Comparison of ENCODE assay signal across 9 mouse cellular contexts in genomic region chr15:68428444-68429228, GRCm38 (mm10).
A peak's percentile ranks its signal among the peaks of the same experiment; 100 is the strongest.
DNase-seq lines count a peak whose midpoint lies in the region; ATAC-seq and TF ChIP-seq lines count a peak whose summit lies in the region.
"Had no signal": no experiment of that assay in that cellular context is flagged by ENCODE, and none has a peak within 500 bp of the region (broad histone marks: within the 10 kb centered on the region; RNA-seq: fewer than 3 reads in every experiment).

No protein-coding gene starts in this region.

- no peaks in the 10 kb centered on the region for H3K9me3 ChIP-seq in heart, embryonic 12.5 days (replicated peaks)
- H3K9me3 ChIP-seq in heart, postnatal 0 days (replicated peaks; ENCODE audit: control insufficient read depth, low read length) = no peaks in the 10 kb centered on the region
- H3K9me3 ChIP-seq in midbrain, embryonic 16.5 days (replicated peaks; ENCODE audit: control insufficient read depth, low read length, poor library complexity, severe bottlenecking) = no peaks in the 10 kb centered on the region
- H3K9me3 ChIP-seq: limb, embryonic 13.5 days had no signal

- ATAC-seq in heart, embryonic 12.5 days (ENCODE audit: insufficient number of reproducible peaks, low FRiP score) = no peak
- ATAC-seq in common myeloid progenitor, adult 5-6 weeks (replicated peaks; ENCODE audit: low read depth, poor library complexity, severe bottlenecking) = peak; percentile 92
- no peak for ATAC-seq in heart, postnatal 0 days (ENCODE audit: insufficient read depth, low read depth)
- ATAC-seq in midbrain, embryonic 16.5 days = peak; percentile 93

- TF ChIP-seq EP300 in heart, postnatal 0 days (IDR thresholded peaks at IDR 0.05; ENCODE audit: low read depth) = no peak

- peak; percentile 83 for TF ChIP-seq CTCF in heart, postnatal 0 days (IDR thresholded peaks at IDR 0.05; ENCODE audit: low read depth)

- WGBS in heart, embryonic 12.5 days = 22% methylated on average over 6 of the region's 6 CpGs
- 16% methylated on average over 6 of the region's 6 CpGs for WGBS in heart, postnatal 0 days
- WGBS in midbrain, embryonic 16.5 days = 24% methylated on average over 6 of the region's 6 CpGs

- no peak overlapping the region for H3K9ac ChIP-seq in heart, embryonic 12.5 days
- no peak overlapping the region for H3K9ac ChIP-seq in heart, postnatal 0 days (replicated peaks; ENCODE audit: low read depth, low read length)
- 0 out of 2 replicates have a peak overlapping the region, but pooled peaks have one; percentile 3 for H3K9ac ChIP-seq in midbrain, embryonic 16.5 days (ENCODE audit: low read depth, low read length)
- H3K9ac ChIP-seq: limb, embryonic 13.5 days had no signal

- H3K27me3 ChIP-seq in heart, embryonic 12.5 days (replicated peaks) = 0 out of 2 replicates have a peak, but pooled peaks cover 4% of the 10 kb centered on the region
- no peaks in the 10 kb centered on the region for H3K27me3 ChIP-seq in heart, postnatal 0 days (ENCODE audit: control insufficient read depth, insufficient read depth, low read length)
- H3K27me3 ChIP-seq in midbrain, embryonic 16.5 days (ENCODE audit: control insufficient read depth, insufficient read depth, low read depth, low read length) = no peaks in the 10 kb centered on the region
- H3K27me3 ChIP-seq: limb, embryonic 13.5 days had no signal

- no peak overlapping the region for H3K4me3 ChIP-seq in heart, embryonic 12.5 days
- no peak overlapping the region for H3K4me3 ChIP-seq in heart, postnatal 0 days (ENCODE audit: low read depth, low read length)
- no peak overlapping the region for H3K4me3 ChIP-seq in midbrain, embryonic 16.5 days (ENCODE audit: low read depth, low read length)
- H3K4me3 ChIP-seq: limb, embryonic 13.5 days had no signal

- H3K4me2 ChIP-seq in heart, embryonic 12.5 days = no peak overlapping the region
- H3K4me2 ChIP-seq in heart, postnatal 0 days (ENCODE audit: low read depth, low read length) = no peak overlapping the region
- H3K4me2 ChIP-seq in midbrain, embryonic 16.5 days (ENCODE audit: low read length) = no peak overlapping the region
- H3K4me2 ChIP-seq: limb, embryonic 13.5 days had no signal

- H3K27ac ChIP-seq in heart, embryonic 12.5 days (ENCODE audit: poor library complexity, severe bottlenecking) = no peak overlapping the region
- H3K27ac ChIP-seq in heart, postnatal 0 days (ENCODE audit: low read depth) = no peak overlapping the region
- H3K27ac ChIP-seq in midbrain, embryonic 16.5 days (ENCODE audit: low read length) = 0 out of 2 replicates have a peak overlapping the region, but pooled peaks have one; percentile 22
- H3K27ac ChIP-seq: limb, embryonic 13.5 days had no signal

- DNase-seq in heart, adult 11 months = peak; percentile 86
- peak; percentile 31 for DNase-seq in ES-CJ7 (ENCODE audit: low read depth, low spot score)
- peak; percentile 51 for DNase-seq in heart, postnatal 0 days (ENCODE audit: low spot score)
- peak; percentile 23 to 63 for DNase-seq in layer of hippocampus, postnatal 36 days
- peak; percentile 19 for DNase-seq in thymus, postnatal 25 days

- H3K4me1 ChIP-seq in heart, embryonic 12.5 days (replicated peaks) = no peaks in the 10 kb centered on the region
- H3K4me1 ChIP-seq in heart, postnatal 0 days (ENCODE audit: control insufficient read depth, insufficient read depth) = no peaks in the 10 kb centered on the region
- H3K4me1 ChIP-seq in midbrain, embryonic 16.5 days (ENCODE audit: control insufficient read depth, insufficient read depth, low read length) = 0 out of 2 replicates have a peak, but pooled peaks cover 4% of the 10 kb centered on the region
- H3K4me1 ChIP-seq: limb, embryonic 13.5 days had no signal

- no peaks in the 10 kb centered on the region for H3K36me3 ChIP-seq in heart, embryonic 12.5 days
- no peaks in the 10 kb centered on the region for H3K36me3 ChIP-seq in heart, postnatal 0 days (replicated peaks; ENCODE audit: control insufficient read depth, insufficient read depth, low read length)
- no peaks in the 10 kb centered on the region for H3K36me3 ChIP-seq in midbrain, embryonic 16.5 days (ENCODE audit: control insufficient read depth, insufficient read depth, low read length)
- H3K36me3 ChIP-seq: limb, embryonic 13.5 days had no signal

Comparison
In these comparisons a context has a peak if more than half of its experiments do, and no peak if none do; other contexts are left out.
1. DNase-seq: peak in every context shown above with its lines; median percentile 86 in heart, adult 11 months; 51 in heart, postnatal 0 days; 43 in layer of hippocampus, postnatal 36 days; 31 in ES-CJ7; 19 in thymus, postnatal 25 days.
2. ATAC-seq: peak in common myeloid progenitor, adult 5-6 weeks (single experiment) and midbrain, embryonic 16.5 days (single experiment); none in heart, embryonic 12.5 days (single experiment) and heart, postnatal 0 days (single experiment).